Mouse (Mus musculus) MN1 (cell line): ENCODE results near the gene Adgrf4.

Experiments used
- DNase-seq: peaks from one replicate; pipeline ENCODE4 v3.0.0-alpha.2; 2016; ENCODE audit warnings: low spot score

The Adgrf4 gene

DNA sequence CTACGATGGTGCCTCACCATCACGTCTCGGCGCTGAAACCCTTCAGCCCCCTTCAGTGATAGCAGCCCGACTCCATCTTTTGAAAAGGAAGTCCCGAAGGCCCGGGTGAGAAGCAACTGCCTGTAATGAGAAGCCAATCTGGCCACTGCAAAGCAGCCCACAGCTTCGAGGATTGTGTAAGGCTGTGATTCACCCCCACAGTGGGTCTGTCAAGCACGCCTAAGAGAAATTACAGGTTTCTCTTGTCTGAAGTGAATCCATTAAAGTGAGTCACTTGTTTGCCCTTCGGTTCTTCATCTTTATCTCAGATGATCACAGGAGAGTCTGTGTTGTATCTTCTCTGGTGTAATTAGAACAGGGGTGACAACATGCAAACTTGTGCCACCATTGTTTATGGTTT lies at the start of gene Adgrf4:
Gene Adgrf4 (minus strand): TSS at position 149 of the 400 bp plus-strand sequence.
- DNase-seq = no peak

DNA sequence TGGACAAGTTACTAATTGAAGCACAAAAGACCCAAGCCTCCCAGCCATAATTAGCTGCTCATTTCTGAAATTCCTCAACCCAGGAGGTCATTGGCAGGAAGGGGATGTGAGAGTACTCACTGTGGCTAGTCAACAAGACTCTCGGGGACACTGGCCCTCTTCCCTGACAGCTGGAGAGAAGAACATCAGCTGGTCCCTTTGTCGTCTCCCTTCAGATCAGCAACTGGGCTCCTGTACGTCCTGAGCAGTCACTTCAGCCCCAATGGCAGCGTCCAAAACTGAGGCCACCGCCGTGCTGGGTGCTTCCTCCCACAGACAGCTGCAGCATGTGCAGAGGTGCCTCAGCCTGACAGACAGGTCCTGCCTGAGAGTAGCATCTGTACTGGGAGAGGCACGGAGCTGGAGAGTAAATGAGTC lies 49.7 kb upstream of the Adgrf4 start, which contains the start of gene Adgrf2:
Gene Adgrf2 (minus strand): TSS at position 379 of the 417 bp plus-strand sequence.
- no peak for DNase-seq

DNA sequence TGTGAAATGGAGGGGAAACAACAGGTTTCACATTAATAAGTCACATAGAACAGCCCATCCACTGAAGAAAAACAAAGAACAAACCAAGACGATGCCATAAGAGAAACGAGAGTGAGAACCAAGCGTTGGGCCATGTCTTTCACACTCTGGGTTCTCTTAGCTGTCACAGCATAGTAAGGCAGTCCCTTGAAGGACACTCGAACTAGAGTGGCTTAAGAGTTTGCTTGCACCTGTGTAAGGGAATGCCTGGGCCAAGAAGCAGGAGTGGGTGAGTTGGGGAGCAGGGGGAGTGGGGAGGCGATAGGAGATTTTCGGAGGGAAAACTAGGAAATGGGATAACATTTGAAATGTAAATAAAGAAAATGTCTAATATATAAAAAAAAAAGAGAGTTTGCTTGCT lies 46.7 kb upstream of the Adgrf4 start:
- DNase-seq = no peak

- no peak for DNase-seq
These were observed 25.1 kb upstream of the Adgrf4 start for GRCm38 (mm10) chr17:42717161-42717560.

DNA sequence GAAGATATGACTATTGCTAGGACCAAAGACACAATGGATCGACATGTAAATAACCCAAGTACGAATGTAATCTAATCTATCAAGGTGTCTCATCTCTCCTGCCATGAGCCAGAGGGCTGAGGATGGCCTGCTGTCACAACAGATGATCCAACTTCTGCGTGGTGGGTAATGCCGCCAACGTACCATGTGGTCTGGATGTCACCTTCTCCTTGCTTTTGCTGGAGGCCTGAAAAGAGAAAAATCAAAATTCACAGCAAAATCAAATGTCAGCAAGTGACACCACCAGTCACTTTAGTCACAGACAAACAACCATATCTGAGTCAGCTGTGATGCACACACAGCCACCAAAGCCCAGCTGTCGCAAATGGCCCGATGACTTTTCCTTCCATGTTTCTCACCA lies 22.9 kb upstream of the Adgrf4 start:
- DNase-seq = no peak

GRCm38 (mm10) chr17:42710717-42711116 lies 18.6 kb upstream of the Adgrf4 start:
- no peak for DNase-seq

- no peak for DNase-seq
These were observed 13.5 kb upstream of the Adgrf4 start for GRCm38 (mm10) chr17:42705611-42706010.

- no peak for DNase-seq
These were observed 10.1 kb upstream of the Adgrf4 start for GRCm38 (mm10) chr17:42702198-42702597.

DNA sequence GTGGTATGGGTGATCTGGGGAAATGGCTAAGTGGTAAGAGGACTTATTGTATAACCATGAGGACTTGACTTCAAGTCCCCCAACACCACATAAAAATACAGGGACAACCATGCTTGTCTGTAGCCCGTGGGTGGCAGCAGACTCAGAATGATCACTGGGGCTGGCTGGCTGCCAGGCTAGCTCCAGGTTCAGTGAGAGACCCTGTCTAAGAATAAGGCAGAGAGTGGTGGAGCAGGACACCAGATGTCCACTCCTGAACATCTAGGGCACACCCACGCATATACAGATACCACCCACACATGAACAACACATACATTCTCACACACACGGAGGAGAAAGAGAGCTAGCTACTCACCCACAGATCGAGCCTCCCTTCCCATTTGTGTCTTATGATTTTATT lies 2.6 kb upstream of the Adgrf4 start:
- no peak for DNase-seq

- no peak for DNase-seq
These were observed 1.6 kb downstream of the Adgrf4 start for GRCm38 (mm10) chr17:42690531-42690930.

DNA sequence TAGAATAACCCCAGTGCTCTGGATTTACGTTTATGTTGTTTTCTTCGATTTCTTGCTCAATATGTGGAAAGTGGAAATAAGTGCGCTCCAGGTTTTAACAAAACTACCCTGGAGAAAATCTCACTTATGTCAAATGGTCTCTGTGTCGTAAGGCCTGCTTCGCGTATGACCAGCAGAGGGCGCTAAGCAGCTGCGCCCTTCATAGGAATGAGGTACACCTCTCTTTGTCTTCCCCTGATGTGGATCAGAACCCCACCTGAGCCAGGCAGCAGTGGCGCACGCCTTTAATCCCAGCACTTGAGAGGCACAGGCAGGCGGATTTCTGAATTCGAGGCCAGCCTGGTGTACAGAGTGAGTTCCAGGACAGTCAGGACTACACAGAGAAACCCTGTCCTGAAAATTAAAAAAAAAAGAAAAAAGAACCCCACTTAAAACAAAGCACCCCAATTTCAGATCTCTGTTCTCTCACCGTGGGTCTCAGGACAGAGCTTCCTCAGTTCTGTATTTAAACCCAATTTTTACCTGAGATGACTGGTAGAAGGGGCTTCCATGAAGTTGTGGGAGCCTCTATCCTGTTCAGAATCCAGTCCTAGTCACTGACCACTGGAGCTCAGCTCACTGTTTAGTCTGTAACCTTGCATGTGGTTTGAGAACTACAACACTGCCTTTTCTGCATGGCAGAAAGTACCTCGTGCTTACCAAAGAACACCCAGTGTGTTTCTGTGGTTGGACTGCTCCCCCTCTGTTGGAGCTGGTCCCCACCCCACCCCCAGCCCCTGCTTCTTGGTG lies 33.3 kb downstream of the Adgrf4 start:
- DNase-seq = no peak

GRCm38 (mm10) chr17:42643416-42643815 lies 48.7 kb downstream of the Adgrf4 start:
- DNase-seq = no peak

GRCm38 (mm10) chr17:42630206-42630605 lies 61.9 kb downstream of the Adgrf4 start:
- DNase-seq = no peak

GRCm38 (mm10) chr17:42613043-42613737 lies 78.9 kb downstream of the Adgrf4 start:
- peak; percentile 50 for DNase-seq

DNA sequence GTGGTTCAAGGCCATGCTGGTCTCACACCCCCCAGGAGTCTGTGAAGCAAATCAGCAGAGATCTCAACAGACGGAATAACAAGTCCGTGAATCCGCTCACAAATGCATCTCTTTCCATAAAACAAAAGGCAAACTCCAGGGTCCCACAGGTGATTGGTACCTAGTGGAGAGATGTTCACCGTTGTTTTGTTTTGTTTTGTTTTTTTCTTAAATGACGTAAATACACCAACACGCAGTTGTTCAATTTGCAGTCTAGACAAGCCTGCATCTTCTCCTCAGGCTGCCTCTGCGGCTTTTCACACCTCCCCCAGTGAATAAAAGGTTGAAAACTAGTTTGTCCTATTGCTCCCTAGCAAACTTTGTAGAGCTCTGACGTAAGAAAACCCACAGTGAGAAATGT lies 80.8 kb downstream of the Adgrf4 start, which contains the start of gene Opn5:
Gene Opn5 (minus strand): TSS at position 101 of the 400 bp plus-strand sequence.
- no peak for DNase-seq

DNA sequence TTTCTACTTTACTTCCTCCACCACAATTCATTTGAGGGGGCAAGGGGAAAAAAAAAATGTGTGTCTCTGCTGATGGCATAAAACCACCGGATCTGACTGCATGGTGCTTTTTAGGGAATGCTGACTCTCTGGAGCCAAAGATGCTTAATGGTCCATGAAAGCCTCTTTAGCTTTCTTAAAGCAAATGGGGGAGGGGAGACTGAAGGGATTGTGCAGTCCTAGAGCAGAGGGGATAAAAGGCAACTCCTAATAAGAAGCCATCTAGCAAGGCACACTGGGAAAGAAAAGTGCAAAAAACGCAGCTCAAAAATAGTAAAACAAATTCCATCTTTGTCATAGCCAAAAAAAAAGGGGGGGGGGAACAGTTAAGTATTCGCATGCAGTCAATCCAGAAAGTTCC lies 83.8 kb downstream of the Adgrf4 start:
- no peak for DNase-seq
